In genomic region chr12:84417605-84417922, GRCm38 (mm10) we compare ENCODE assay signal across 8 mouse cellular contexts. TPM values are rescaled to one million over a fixed set of nuclear protein-coding genes. Genes with fewer than 3 reads are reported as not detected.
A peak's percentile ranks its signal among the peaks of the same experiment; 100 is the strongest.
DNase-seq lines count a peak whose midpoint lies in the region; ATAC-seq and TF ChIP-seq lines count a peak whose summit lies in the region.

No protein-coding gene starts in this region.

- intact Hi-C loops in left cerebral cortex, postnatal 25 days (cut with DNase I), result loop anchor here (2.0 kb wide), 1 partner anchor 33 kb away; the partner anchor contains the start of genes Aldh6a1 and Lin52

- no peak overlapping the region for H3ac ChIP-seq in C2C12 (ENCODE audit: control insufficient read depth, insufficient read length, low read depth)

- ATAC-seq in forebrain, embryonic 14.5 days, result 0 out of 2 replicates have a peak, but pooled peaks have one; percentile 6
- no peak for ATAC-seq in liver, embryonic 13.5 days (ENCODE audit: low read depth)
- no peak for ATAC-seq in megakaryocyte progenitor cell, adult 5-6 weeks (replicated peaks; ENCODE audit: poor library complexity)

- DNase-seq in heart, adult 11 months, result peak; percentile 91
- DNase-seq in heart, adult 9 months (ENCODE audit: low spot score in 2 of 2), result no peak
- no peak for DNase-seq in forebrain, embryonic 14.5 days (ENCODE audit: low spot score)
- DNase-seq in liver, embryonic 13.5 days, result no peak
- no peak for DNase-seq in B cell, adult 2 months
- DNase-seq in left cerebral cortex, postnatal 25 days (ENCODE audit: low spot score in 2 of 2), result no peak

- peak overlapping the region; percentile 56; the same call in 1 of the 2 replicates for H3K27ac ChIP-seq in forebrain, embryonic 14.5 days (ENCODE audit: low read depth, low read length)
- H3K27ac ChIP-seq in liver, embryonic 13.5 days, result peak overlapping the region; percentile 93

- no peak for TF ChIP-seq CTCF in C2C12 (IDR thresholded peaks at IDR 0.05; ENCODE audit: control insufficient read depth, insufficient read depth, insufficient read length)

- H3K9ac ChIP-seq in forebrain, embryonic 14.5 days (ENCODE audit: low read length), result peak overlapping the region; percentile 64
- H3K9ac ChIP-seq in liver, embryonic 13.5 days, result peak overlapping the region; percentile 83

- H3K4me2 ChIP-seq in forebrain, embryonic 14.5 days (ENCODE audit: low read length), result peak overlapping the region; percentile 63
- H3K4me2 ChIP-seq in liver, embryonic 13.5 days, result peak overlapping the region; percentile 91

- no peaks in the 10 kb centered on the region for H3K36me3 ChIP-seq in C2C12 (ENCODE audit: control insufficient read depth, insufficient read depth)
- no peaks in the 10 kb centered on the region for H3K36me3 ChIP-seq in forebrain, embryonic 14.5 days (ENCODE audit: control insufficient read depth, insufficient read depth, low read length)
- H3K36me3 ChIP-seq in liver, embryonic 13.5 days, result no peaks in the 10 kb centered on the region; the same call in 1 of the 2 replicates

- no peaks in the 10 kb centered on the region for H3K79me3 ChIP-seq in C2C12 (ENCODE audit: low read depth)

- H3K79me2 ChIP-seq in C2C12 (ENCODE audit: control insufficient read depth, insufficient read depth), result no peaks in the 10 kb centered on the region

- 42% methylated on average over 18 of the region's 18 CpGs for WGBS in forebrain, embryonic 14.5 days
- WGBS in liver, embryonic 13.5 days (ENCODE audit: insufficient replicate concordance), result 37% methylated on average over 18 of the region's 18 CpGs

- peak overlapping the region; percentile 26 for H3K4me3 ChIP-seq in C2C12 (ENCODE audit: insufficient read depth, poor library complexity, severe bottlenecking)
- peak overlapping the region; percentile 52 for H3K4me3 ChIP-seq in forebrain, embryonic 14.5 days (ENCODE audit: low read depth, low read length)
- peak overlapping the region; percentile 72 for H3K4me3 ChIP-seq in liver, embryonic 13.5 days (replicated peaks)

- H3K4me1 ChIP-seq in forebrain, embryonic 14.5 days (ENCODE audit: control insufficient read depth, insufficient read depth, low read length), result peaks cover 4% of the 10 kb centered on the region
- peaks cover 13% of the 10 kb centered on the region for H3K4me1 ChIP-seq in liver, embryonic 13.5 days (replicated peaks)

- no peaks in the 10 kb centered on the region for H3K27me3 ChIP-seq in C2C12 (ENCODE audit: control insufficient read depth, insufficient read depth, insufficient read length)
- H3K27me3 ChIP-seq in forebrain, embryonic 14.5 days (replicated peaks; ENCODE audit: control insufficient read depth, insufficient read depth, low read length), result no peaks in the 10 kb centered on the region
- H3K27me3 ChIP-seq in liver, embryonic 13.5 days, result no peaks in the 10 kb centered on the region

- no peaks in the 10 kb centered on the region; the same call in 1 of the 2 replicates for H3K9me3 ChIP-seq in forebrain, embryonic 14.5 days (replicated peaks; ENCODE audit: control insufficient read depth, low read length)
- H3K9me3 ChIP-seq in liver, embryonic 13.5 days (replicated peaks), result no peaks in the 10 kb centered on the region

TF ChIP-seq in C2C12, 6 proteins besides CTCF, POLR2A, EP300 and RAD21:
- no peak for TF ChIP-seq MYOG (IDR thresholded peaks at IDR 0.05; ENCODE audit: control insufficient read depth, extremely low read depth, insufficient read length)
- no peak for TF ChIP-seq FOSL1 (IDR thresholded peaks at IDR 0.05; ENCODE audit: insufficient read depth, low read length, poor library complexity, severe bottlenecking)
- TF ChIP-seq MYOD1 (IDR thresholded peaks at IDR 0.05; ENCODE audit: control insufficient read depth, insufficient read length, low read depth), result no peak
- TF ChIP-seq MAX (IDR thresholded peaks at IDR 0.05), result no peak
- no peak for TF ChIP-seq CEBPB (IDR thresholded peaks at IDR 0.05; ENCODE audit: low read depth)
- no peak for TF ChIP-seq USF1 (IDR thresholded peaks at IDR 0.05; ENCODE audit: low read depth)
TF ChIP-seq in C2C12: peak in this region for 0.

RNA-seq across cellular contexts. Expression of gene Rnf113a2, which starts 0.6 kb away (rescaled TPM):
- 3.0 TPM for polyA plus RNA-seq in C2C12 (2012; fragmentation: generic; extraction: Trizol)
- polyA plus RNA-seq in forebrain, embryonic 14.5 days (2014; fragmentation: Nextera tagmentation; extraction: Ambion mirVana), result 27.6 and 30.4 TPM in 2 replicates
- polyA plus RNA-seq in liver, embryonic 13.5 days (2015; fragmentation: Nextera tagmentation; extraction: Ambion mirVana), result 15.8 and 20.2 TPM in 2 replicates
- total RNA-seq in megakaryocyte progenitor cell, adult 5-6 weeks (2015), result 28.4 and 33.5 TPM in 2 replicates
- 27.4 and 31.9 TPM in 2 replicates for total RNA-seq in megakaryocyte progenitor cell, adult 5-6 weeks (2017)
- total RNA-seq in left cerebral cortex, postnatal 25 days (2021), result 10 to 100 TPM; 12.8 to 14.7 TPM

RNA-seq across cellular contexts. Expression of gene Bbof1, which starts 8.7 kb away (rescaled TPM):
- polyA plus RNA-seq in C2C12 (2012; fragmentation: generic; extraction: Trizol), result 0.25 TPM
- polyA plus RNA-seq in forebrain, embryonic 14.5 days (2014; fragmentation: Nextera tagmentation; extraction: Ambion mirVana), result 0.94 and 3.3 TPM in 2 replicates
- 0.24 and 0.75 TPM in 2 replicates for polyA plus RNA-seq in liver, embryonic 13.5 days (2015; fragmentation: Nextera tagmentation; extraction: Ambion mirVana)
- 2.5 and 3.6 TPM in 2 replicates for total RNA-seq in megakaryocyte progenitor cell, adult 5-6 weeks (2015)
- 3.0 and 12.4 TPM in 2 replicates for total RNA-seq in megakaryocyte progenitor cell, adult 5-6 weeks (2017)
- total RNA-seq in left cerebral cortex, postnatal 25 days (2021), result 10 to 100 TPM in 1 of 2 experiments, 1 to 10 TPM in 1; 7.4 to 11.9 TPM

RNA-seq across cellular contexts. Expression of gene Entpd5, which starts 8.7 kb away (rescaled TPM):
- polyA plus RNA-seq in C2C12 (2012; fragmentation: generic; extraction: Trizol), result 4.5 TPM
- polyA plus RNA-seq in forebrain, embryonic 14.5 days (2014; fragmentation: Nextera tagmentation; extraction: Ambion mirVana), result 8.0 and 8.5 TPM in 2 replicates
- polyA plus RNA-seq in liver, embryonic 13.5 days (2015; fragmentation: Nextera tagmentation; extraction: Ambion mirVana), result 11.5 and 14.1 TPM in 2 replicates
- total RNA-seq in megakaryocyte progenitor cell, adult 5-6 weeks (2015), result 13.5 and 20.1 TPM in 2 replicates
- 18.4 and 23.7 TPM in 2 replicates for total RNA-seq in megakaryocyte progenitor cell, adult 5-6 weeks (2017)
- total RNA-seq in left cerebral cortex, postnatal 25 days (2021), result 10 to 100 TPM; 23.6 to 24.1 TPM

RNA-seq across cellular contexts. Expression of gene Aldh6a1, which starts 33.2 kb away (rescaled TPM):
- 0.47 TPM for polyA plus RNA-seq in C2C12 (2012; fragmentation: generic; extraction: Trizol)
- polyA plus RNA-seq in forebrain, embryonic 14.5 days (2014; fragmentation: Nextera tagmentation; extraction: Ambion mirVana), result 35.2 and 37.7 TPM in 2 replicates
- polyA plus RNA-seq in liver, embryonic 13.5 days (2015; fragmentation: Nextera tagmentation; extraction: Ambion mirVana), result 17.0 and 23.4 TPM in 2 replicates
- 16.3 and 17.2 TPM in 2 replicates for total RNA-seq in megakaryocyte progenitor cell, adult 5-6 weeks (2015)
- 9.1 and 12.0 TPM in 2 replicates for total RNA-seq in megakaryocyte progenitor cell, adult 5-6 weeks (2017)
- 10 to 100 TPM; 38.1 to 45.3 TPM for total RNA-seq in left cerebral cortex, postnatal 25 days (2021)

RNA-seq across cellular contexts. Expression of gene Lin52, which starts 33.7 kb away (rescaled TPM):
- polyA plus RNA-seq in C2C12 (2012; fragmentation: generic; extraction: Trizol), result 2.8 TPM
- 41.2 and 46.1 TPM in 2 replicates for polyA plus RNA-seq in forebrain, embryonic 14.5 days (2014; fragmentation: Nextera tagmentation; extraction: Ambion mirVana)
- polyA plus RNA-seq in liver, embryonic 13.5 days (2015; fragmentation: Nextera tagmentation; extraction: Ambion mirVana), result 12.7 and 14.4 TPM in 2 replicates
- 10.1 and 15.8 TPM in 2 replicates for total RNA-seq in megakaryocyte progenitor cell, adult 5-6 weeks (2015)
- total RNA-seq in megakaryocyte progenitor cell, adult 5-6 weeks (2017), result 14.2 and 21.0 TPM in 2 replicates
- 10 to 100 TPM; 22.2 to 22.4 TPM for total RNA-seq in left cerebral cortex, postnatal 25 days (2021)
